Mouse (Mus musculus) MEL (cell line): Measurements from ENCODE around the gene Acadm.

ENCODE experiments used
- CTCF ChIP-seq, 3 experiments: IDR thresholded peaks in 2 of 3; conservative IDR thresholded peaks in 1 of 3; 2 replicates each; pipeline ENCODE4 v1.5.1; 2011 to 2012; ENCODE audit warnings: low read length in 3 of 3, low read depth in 2 of 3, mild to moderate bottlenecking in 2 of 3, improper control_type of control experiment in 1 of 3, inconsistent platforms in 1 of 3, mixed read lengths in 1 of 3, moderate library complexity in 1 of 3; ENCODE audit not compliant: control insufficient read depth in 1 of 3, insufficient read depth in 1 of 3, poor library complexity in 1 of 3, severe bottlenecking in 1 of 3
- MAX ChIP-seq: IDR thresholded peaks from 2 replicates; pipeline ENCODE4 v1.6.1; 2011; ENCODE audit warnings: low read length, improper control_type of control experiment
- POLR2A ChIP-seq, 2 experiments: IDR thresholded peaks; 2 replicates each; pipeline ENCODE4 v1.6.1; 2011 to 2012; ENCODE audit warnings: low read length in 2 of 2, mild to moderate bottlenecking in 2 of 2, control low read depth in 1 of 2, improper control_type of control experiment in 1 of 2, low read depth in 1 of 2, moderate library complexity in 1 of 2; ENCODE audit not compliant: control insufficient read depth in 1 of 2, insufficient read depth in 1 of 2, poor library complexity in 1 of 2
- USF2 ChIP-seq, 2 experiments: IDR thresholded peaks; 2 replicates each; pipeline ENCODE4 v1.6.1; 2011 to 2012; ENCODE audit warnings: improper control_type of control experiment in 2 of 2, low read length in 2 of 2, borderline replicate concordance in 1 of 2, inconsistent platforms in 1 of 2, low read depth in 1 of 2, mild to moderate bottlenecking in 1 of 2; ENCODE audit not compliant: insufficient read depth in 1 of 2
- ZMIZ1 ChIP-seq: IDR thresholded peaks from 2 replicates; pipeline ENCODE4 v1.6.1; 2012; ENCODE audit warnings: low read depth, mild to moderate bottlenecking, inconsistent platforms, low read length, improper control_type of control experiment, moderate library complexity

DNA sequence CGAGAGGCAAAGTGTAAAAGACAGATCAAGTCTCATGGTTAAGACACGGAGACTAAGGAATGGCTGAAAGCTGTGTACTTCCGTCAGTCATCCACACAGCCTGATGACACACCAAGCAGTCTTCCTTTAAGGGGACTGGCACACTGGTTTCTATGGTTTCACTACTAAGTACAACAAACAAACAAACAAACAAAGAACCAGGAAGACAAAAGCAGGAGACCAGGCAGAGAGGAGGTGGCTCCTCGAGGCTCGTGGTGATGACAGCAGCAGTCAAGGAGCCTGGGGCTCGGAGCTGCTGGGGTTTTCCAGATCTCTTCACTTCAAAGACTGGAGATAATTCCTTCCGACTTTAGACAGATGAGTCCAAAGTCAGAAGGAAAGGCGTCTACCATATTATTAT, 4.4 kb downstream of the Acadm start:
- TF ChIP-seq USF2 (IDR thresholded peaks at IDR 0.05; ENCODE audit: borderline replicate concordance in 1 of 2, insufficient read depth in 1 of 2, low read depth in 1 of 2, low read length in 2 of 2), result no peak
- no peak for TF ChIP-seq POLR2A (IDR thresholded peaks at IDR 0.05; ENCODE audit: control insufficient read depth in 1 of 2, insufficient read depth in 1 of 2, low read depth in 1 of 2, low read length in 2 of 2, poor library complexity in 1 of 2)
- TF ChIP-seq ZMIZ1, result no peak
- TF ChIP-seq MAX, result no peak
- no peak for TF ChIP-seq CTCF (IDR thresholded peaks at IDR 0.05 in 2 of 3, conservative IDR thresholded peaks at IDR 0.05 in 1 of 3; ENCODE audit: control insufficient read depth in 1 of 3, insufficient read depth in 1 of 3, low read depth in 2 of 3, low read length in 3 of 3, poor library complexity in 1 of 3, severe bottlenecking in 1 of 3)
